Mouse (Mus musculus) liver, embryonic 14.5 days (tissue): ENCODE data around the gene Rpl3l.

Experiments
- CTCF ChIP-seq: IDR thresholded peaks from 2 replicates; pipeline ENCODE4 v1.5.1; 2016; ENCODE audit warnings: antibody characterized with exemption, low read depth, control low read depth
- EP300 ChIP-seq: IDR thresholded peaks from 2 replicates; pipeline ENCODE4 v1.6.1; 2016; ENCODE audit warnings: antibody characterized with exemption, low read depth

GRCm38 (mm10) chr17:24745526-24746497 lies 18.2 kb downstream of the Rpl3l start:
- peak; percentile 93 for TF ChIP-seq CTCF
- no peak for TF ChIP-seq EP300
